Mouse (Mus musculus): ENCODE results near the gene Aldh3b3. TPM values are rescaled to one million over a fixed set of nuclear protein-coding genes. Genes with fewer than 3 reads are reported as not detected.

The Aldh3b3 gene
- polyA plus RNA-seq, 2 experiments from 2014 or later: not detected

GRCm38 (mm10) chr19:4003112-4003511 lies 44.7 kb downstream of the Aldh3b3 start, which contains the start of gene Doc2g:
TSS of gene Doc2g (plus strand) at chr19:4003313.
- ATAC-seq: no peak

DNA sequence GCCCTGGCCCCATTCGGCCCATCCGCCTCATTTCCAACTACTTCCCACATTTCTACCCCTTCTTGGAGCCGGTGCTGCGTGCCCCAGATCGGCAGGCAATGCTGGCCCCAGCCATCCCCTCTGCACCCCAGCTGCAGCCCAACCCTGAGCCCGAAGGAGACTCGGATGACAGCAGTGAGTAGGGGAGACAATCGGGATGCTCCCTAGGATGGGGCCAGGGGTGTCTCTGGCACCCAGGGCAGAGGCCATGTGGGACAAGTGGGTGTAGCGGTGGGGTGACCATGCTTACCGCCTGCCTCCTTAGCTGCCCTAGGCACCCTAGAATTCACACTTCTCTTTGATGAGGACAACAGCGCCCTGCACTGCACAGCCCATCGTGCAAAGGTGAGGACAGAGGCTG lies 45.2 kb downstream of the Aldh3b3 start:
- no peak for ATAC-seq

DNA sequence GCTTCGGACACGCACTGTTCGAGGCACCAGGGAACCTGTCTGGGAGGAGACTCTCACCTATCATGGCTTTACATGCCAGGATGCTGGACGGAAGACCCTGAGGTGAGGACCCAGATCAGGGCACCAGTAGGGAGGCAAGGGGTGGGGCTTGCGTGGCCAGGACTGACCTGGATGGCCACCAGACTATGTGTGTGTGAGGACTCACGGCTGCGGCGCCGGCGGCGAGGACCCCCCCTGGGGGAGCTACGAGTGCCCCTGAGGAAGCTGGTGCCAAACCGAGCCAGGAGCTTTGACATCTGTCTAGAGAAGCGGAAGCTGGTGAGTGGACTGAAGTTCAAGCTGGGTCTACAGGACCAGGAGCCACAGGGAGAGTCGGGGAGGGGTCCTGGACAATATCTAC lies 45.9 kb downstream of the Aldh3b3 start:
- no peak for ATAC-seq

- ATAC-seq: no peak
These were observed 46.6 kb downstream of the Aldh3b3 start for GRCm38 (mm10) chr19:4005091-4005490.

GRCm38 (mm10) chr19:4005971-4006370 lies 47.5 kb downstream of the Aldh3b3 start:
- ATAC-seq: no peak

- no peak for ATAC-seq
These were observed 52.6 kb downstream of the Aldh3b3 start for GRCm38 (mm10) chr19:4011086-4011485.

- peak; percentile 98 for ATAC-seq
These were observed 54.1 kb downstream of the Aldh3b3 start, which contains the start of gene Ndufv1 for GRCm38 (mm10) chr19:4012432-4013022. TSS of gene Ndufv1 (minus strand) at chr19:4012806.

- peak; percentile 21 for ATAC-seq
These were observed 54.6 kb downstream of the Aldh3b3 start for GRCm38 (mm10) chr19:4013066-4013465.

DNA sequence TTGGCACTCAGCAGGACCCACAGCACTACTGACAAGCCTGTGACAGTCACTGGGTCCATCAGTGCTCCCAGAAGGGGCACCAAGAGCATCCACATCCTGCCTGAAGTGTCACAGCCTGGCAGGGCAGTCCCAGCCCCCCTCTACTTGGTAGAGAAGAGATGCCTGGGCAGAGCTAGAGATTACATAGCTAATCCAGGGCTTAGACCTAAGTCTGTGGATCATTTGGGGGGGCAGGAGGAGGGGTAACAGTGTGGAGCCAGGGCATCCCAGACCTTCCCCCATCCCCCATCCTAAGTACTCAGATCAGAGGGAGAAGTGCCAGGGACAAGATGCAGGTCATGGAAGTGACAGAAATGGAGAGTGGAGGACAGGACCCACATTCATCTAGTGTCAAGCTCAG lies 56.4 kb downstream of the Aldh3b3 start:
- ATAC-seq: no peak

GRCm38 (mm10) chr19:4015635-4016034 lies 57.2 kb downstream of the Aldh3b3 start:
- ATAC-seq: no peak

- ATAC-seq: no peak
These were observed 59.6 kb downstream of the Aldh3b3 start for GRCm38 (mm10) chr19:4017921-4018587.

DNA sequence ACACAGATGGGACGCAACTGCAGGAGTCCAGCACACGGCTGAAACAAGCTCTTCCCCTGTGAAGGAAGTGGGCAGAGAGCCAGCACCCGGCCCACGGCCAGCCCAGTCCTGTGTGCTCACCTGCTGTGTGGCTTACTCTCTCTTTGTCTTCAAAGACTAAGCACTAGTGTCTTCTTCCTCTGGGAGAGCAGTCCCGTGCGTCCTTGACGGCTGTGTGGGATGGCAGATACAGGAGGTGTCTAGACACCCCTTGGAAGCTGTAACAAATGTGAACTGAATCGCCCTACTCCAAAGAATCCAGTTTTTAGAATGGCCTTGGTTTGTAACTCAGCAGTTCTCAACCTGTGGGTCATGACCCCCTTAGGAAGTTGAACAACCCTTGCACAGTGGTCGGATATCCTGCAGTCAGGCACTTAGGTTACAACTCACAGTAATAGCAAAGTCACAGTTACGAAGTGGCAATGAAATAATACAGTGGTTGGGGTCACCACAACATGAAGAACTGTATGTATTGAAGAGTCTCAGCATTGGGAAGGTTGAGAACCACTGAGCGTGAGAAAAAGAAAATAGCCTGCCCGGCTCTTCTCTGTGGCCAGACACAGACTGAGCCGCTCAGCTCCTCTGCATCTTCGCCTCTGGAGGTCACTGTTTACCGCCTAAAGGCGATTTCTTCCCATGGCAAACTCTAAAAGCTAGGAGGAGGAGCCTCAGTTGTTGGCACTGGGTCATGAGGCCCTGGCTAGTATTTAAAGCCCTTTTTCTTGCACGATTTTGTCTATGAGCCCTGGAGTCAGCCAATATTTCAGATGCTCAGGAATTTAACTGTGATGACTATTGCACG lies 60.5 kb downstream of the Aldh3b3 start:
- ATAC-seq: no peak

Other genes with a start within 250 kb of the Aldh3b3 start
- gene Kmt5b, start 191.2 kb upstream of the Aldh3b3 start, polyA plus RNA-seq (2017; shearing (Covaris generic)): 10 to 100 TPM; 25.0 to 32.4 TPM
- gene Chka, start 106.9 kb upstream of the Aldh3b3 start, polyA plus RNA-seq (2017; shearing (Covaris generic)): 1 to 10 TPM; 3.0 to 3.2 TPM
- gene Tcirg1, start 51.5 kb upstream of the Aldh3b3 start, polyA plus RNA-seq (2017; shearing (Covaris generic)): 10 to 100 TPM; 36.2 to 70.0 TPM
- gene Ndufs8, start 45.9 kb upstream of the Aldh3b3 start, polyA plus RNA-seq (2017; shearing (Covaris generic)): 100 to 1,000 TPM; 262 to 298 TPM
- gene Aldh3b1, start 28.8 kb upstream of the Aldh3b3 start, polyA plus RNA-seq (2017; shearing (Covaris generic)): under 1 TPM in 1 of 2 experiments, not detected in 1; 0.83 TPM
- gene Unc93b1, start 23.5 kb upstream of the Aldh3b3 start, polyA plus RNA-seq (2017; shearing (Covaris generic)): 10 to 100 TPM; 17.1 to 21.8 TPM
- gene Aldh3b2, start 13.7 kb downstream of the Aldh3b3 start, polyA plus RNA-seq (2017; shearing (Covaris generic)): not detected
- 1 to 10 TPM; 1.2 to 1.6 TPM for gene Acy3, start 27.9 kb downstream of the Aldh3b3 start, polyA plus RNA-seq (2017; shearing (Covaris generic))
- not detected for gene Tbx10, start 34.1 kb downstream of the Aldh3b3 start, polyA plus RNA-seq (2017; shearing (Covaris generic))
- gene Nudt8, start 41.9 kb downstream of the Aldh3b3 start, polyA plus RNA-seq (2017; shearing (Covaris generic)): 10 to 100 TPM; 17.3 to 17.8 TPM
- gene Gm49405, start 42.0 kb downstream of the Aldh3b3 start, polyA plus RNA-seq (2017; shearing (Covaris generic)): under 1 TPM; 0.19 to 0.42 TPM
- gene Doc2g, start 44.7 kb downstream of the Aldh3b3 start, polyA plus RNA-seq (2017; shearing (Covaris generic)): 1 to 10 TPM in 1 of 2 experiments, under 1 TPM in 1; 0.45 to 1.5 TPM
- gene Ndufv1, start 54.2 kb downstream of the Aldh3b3 start, polyA plus RNA-seq (2017; shearing (Covaris generic)): 100 to 1,000 TPM; 129 to 134 TPM
- 100 to 1,000 TPM; 481 to 485 TPM for gene Gstp1, start 79.3 kb downstream of the Aldh3b3 start, polyA plus RNA-seq (2017; shearing (Covaris generic))
- 10 to 100 TPM; 11.1 to 23.5 TPM for gene Gstp2, start 87.4 kb downstream of the Aldh3b3 start, polyA plus RNA-seq (2017; shearing (Covaris generic))
- gene Gstp3, start 100.9 kb downstream of the Aldh3b3 start, polyA plus RNA-seq (2017; shearing (Covaris generic)): 100 to 1,000 TPM; 202 to 218 TPM
- not detected for gene Cabp2, start 122.9 kb downstream of the Aldh3b3 start, polyA plus RNA-seq (2017; shearing (Covaris generic))
- 100 to 1,000 TPM; 372 to 419 TPM for gene Cdk2ap2, start 138.5 kb downstream of the Aldh3b3 start, polyA plus RNA-seq (2017; shearing (Covaris generic))
- gene Pitpnm1, start 141.4 kb downstream of the Aldh3b3 start, polyA plus RNA-seq (2017; shearing (Covaris generic)): 10 to 100 TPM; 89.9 to 91.4 TPM
- gene Aip, start 167.2 kb downstream of the Aldh3b3 start, polyA plus RNA-seq (2017; shearing (Covaris generic)): 100 to 1,000 TPM; 171 to 215 TPM
- not detected for gene Gpr152, start 181.1 kb downstream of the Aldh3b3 start, polyA plus RNA-seq (2017; shearing (Covaris generic))
- 1 to 10 TPM; 1.1 to 1.4 TPM for gene Cabp4, start 185.4 kb downstream of the Aldh3b3 start, polyA plus RNA-seq (2017; shearing (Covaris generic))
- 100 to 1,000 TPM; 212 to 255 TPM for gene Coro1b, start 190.0 kb downstream of the Aldh3b3 start, polyA plus RNA-seq (2017; shearing (Covaris generic))
- gene Ptprcap, start 195.0 kb downstream of the Aldh3b3 start, polyA plus RNA-seq (2017; shearing (Covaris generic)): 1,000 to 10,000 TPM; 1,013 to 1,027 TPM
- gene Rps6kb2, start 204.7 kb downstream of the Aldh3b3 start, polyA plus RNA-seq (2017; shearing (Covaris generic)): 10 to 100 TPM; 21.9 to 25.0 TPM
- 1 to 10 TPM; 6.1 to 7.2 TPM for gene Carns1, start 216.8 kb downstream of the Aldh3b3 start, polyA plus RNA-seq (2017; shearing (Covaris generic))
- 100 to 1,000 TPM; 548 to 733 TPM for gene Tbc1d10c, start 232.6 kb downstream of the Aldh3b3 start, polyA plus RNA-seq (2017; shearing (Covaris generic))
- gene Ppp1ca, start 233.4 kb downstream of the Aldh3b3 start, polyA plus RNA-seq (2017; shearing (Covaris generic)): 1,000 to 10,000 TPM in 1 of 2 experiments, 100 to 1,000 TPM in 1; 945 to 1,075 TPM
- gene Rad9a, start 243.0 kb downstream of the Aldh3b3 start, polyA plus RNA-seq (2017; shearing (Covaris generic)): 10 to 100 TPM; 37.7 to 40.3 TPM